Mouse (Mus musculus) cortical plate, adult 2 months (tissue): Measurements from ENCODE around the gene Lmx1b. TPM values are rescaled to one million over a fixed set of nuclear protein-coding genes. Genes with fewer than 3 reads are reported as not detected.

ENCODE experiments used
- H3K27ac ChIP-seq: fragments of 200-500 bp; 2 replicates; pipeline ENCODE4 v1.5.1; 2012; ENCODE audit warnings: low read length, control low read depth, inconsistent platforms; ENCODE audit not compliant: insufficient read depth
- H3K4me1 ChIP-seq: fragments of 200-500 bp; 2 replicates; pipeline ENCODE4 v1.6.1; 2011; ENCODE audit warnings: low read length; ENCODE audit not compliant: control insufficient read depth, insufficient read depth
- H3K4me3 ChIP-seq: fragments of 200-500 bp; 2 replicates; pipeline ENCODE4 v1.5.1; 2011; ENCODE audit warnings: mild to moderate bottlenecking, low read length, control low read depth; ENCODE audit not compliant: insufficient read depth
- CTCF ChIP-seq: fragments of 200-500 bp; IDR thresholded peaks from 2 replicates; pipeline ENCODE4 v1.5.1; 2011; ENCODE audit warnings: mild to moderate bottlenecking, control low read depth, low read length; ENCODE audit not compliant: insufficient read depth; ENCODE audit errors: extremely low read depth
- POLR2A ChIP-seq: fragments of 200-500 bp; IDR thresholded peaks from 2 replicates; pipeline ENCODE4 v1.6.1; 2011; ENCODE audit warnings: mild to moderate bottlenecking, low read length, control low read depth; ENCODE audit not compliant: insufficient read depth; ENCODE audit errors: extremely low read depth
- polyA plus RNA-seq: library from polyadenylated mRNA; depleted of rRNA; stranded (reverse); fragments of >200 nt; gene quantifications from 2 replicates; pipeline ENCODE4 v1.2.3, GENCODE M21; 2012

Lmx1b gene
- polyA plus RNA-seq, 1 experiment = 0.23 TPM

- Histone ChIP-seq H3K27ac (no peak overlapping the region), H3K4me1 (peaks cover 1% of the 10 kb centered on the region; the same call in 1 of the 2 replicates), H3K4me3 (no peak overlapping the region)
- TF ChIP-seq CTCF = peak; percentile 43
- TF ChIP-seq POLR2A = no peak
These were observed 57.0 kb downstream of the Lmx1b start for GRCm38 (mm10) chr2:33583317-33583716.

DNA sequence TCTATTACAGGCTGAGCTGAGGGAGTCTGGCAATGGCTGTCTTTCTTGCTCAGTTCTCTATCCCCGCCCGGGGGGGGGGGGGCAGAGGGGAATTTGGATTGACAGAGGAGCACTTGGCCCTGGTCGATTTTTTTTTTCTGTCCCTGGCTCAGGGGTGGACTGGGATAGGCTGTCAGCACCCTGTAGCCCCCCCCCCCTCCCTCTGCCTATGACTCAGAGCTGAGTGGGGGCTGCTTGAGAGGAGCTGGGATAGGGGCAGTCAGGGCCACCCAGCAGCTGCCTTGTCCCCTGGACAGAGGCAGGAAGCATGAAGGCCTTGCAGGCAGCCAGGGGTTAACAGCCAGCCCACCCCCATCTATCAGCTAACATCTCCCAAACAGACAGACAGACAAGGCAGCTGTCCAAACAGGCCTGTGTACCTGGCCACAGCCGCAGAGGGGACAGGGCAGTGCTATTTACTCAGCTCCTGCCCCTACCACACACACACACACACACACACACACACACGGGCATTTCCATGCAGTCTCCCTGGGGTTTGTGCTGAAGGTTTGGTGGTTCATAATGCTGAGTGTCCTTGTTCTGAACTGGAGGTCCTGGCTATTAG, 57.8 kb downstream of the Lmx1b start:
- Histone ChIP-seq H3K4me1 (peaks cover 1% of the 10 kb centered on the region; the same call in 1 of the 2 replicates), H3K4me3 (no peak overlapping the region), H3K27ac (no peak overlapping the region)
- no peak for TF ChIP-seq POLR2A
- no peak for TF ChIP-seq CTCF

DNA sequence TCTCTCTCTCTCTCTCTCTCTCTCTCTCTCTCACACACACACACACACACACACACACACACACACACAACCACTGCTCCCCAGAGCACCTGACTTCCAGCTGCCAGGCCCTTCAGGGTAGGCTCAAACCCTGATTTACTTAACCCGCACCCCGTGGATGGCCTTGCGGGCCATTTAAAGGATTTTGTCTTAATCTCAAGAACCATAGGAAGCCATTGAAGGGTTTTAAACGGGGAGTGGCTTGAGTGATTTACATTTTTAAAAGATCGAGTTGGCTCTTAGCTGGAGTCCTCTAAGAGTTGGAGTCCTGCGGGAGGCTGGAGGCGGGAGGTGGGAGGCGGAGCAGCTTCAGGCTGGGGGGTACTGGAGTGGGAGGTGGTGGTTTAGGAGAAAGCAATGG, 58.4 kb downstream of the Lmx1b start:
- no peak overlapping the region for H3K4me3 ChIP-seq
- H3K27ac ChIP-seq = no peak overlapping the region
- no peak for TF ChIP-seq CTCF
- no peak for TF ChIP-seq POLR2A
- H3K4me1 ChIP-seq = peaks cover under 1% of the 10 kb centered on the region; the same call in 1 of the 2 replicates

DNA sequence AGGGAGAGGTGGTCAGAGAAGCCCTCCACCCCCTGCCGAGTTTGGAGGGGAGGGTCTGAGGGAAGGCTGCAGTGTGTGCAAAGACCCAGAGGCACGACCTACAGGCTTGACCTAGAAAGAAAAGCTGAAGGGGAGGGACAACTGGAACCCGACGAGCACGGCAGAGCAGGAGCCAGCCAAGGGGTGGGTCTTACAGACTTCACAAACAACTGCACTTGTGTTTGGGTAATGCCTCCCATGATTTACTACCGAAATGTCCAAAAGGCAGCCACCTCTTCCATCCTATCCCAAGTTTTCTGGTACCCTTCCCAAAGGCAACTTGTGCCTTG, 58.9 kb downstream of the Lmx1b start:
- Histone ChIP-seq H3K27ac (no peak overlapping the region), H3K4me3 (no peak overlapping the region; the same call in 1 of the 2 replicates), H3K4me1 (no peaks in the 10 kb centered on the region)
- TF ChIP-seq CTCF = no peak
- TF ChIP-seq POLR2A = no peak

GRCm38 (mm10) chr2:33580697-33581448, 59.4 kb downstream of the Lmx1b start:
- H3K27ac ChIP-seq = no peak overlapping the region
- TF ChIP-seq CTCF (no peak), POLR2A (no peak)
- peak overlapping the region; percentile 22; the same call in 1 of the 2 replicates for H3K4me3 ChIP-seq
- no peaks in the 10 kb centered on the region for H3K4me1 ChIP-seq

- H3K4me3 ChIP-seq = no peak overlapping the region
- no peak for TF ChIP-seq POLR2A
- TF ChIP-seq CTCF = no peak
- H3K4me1 ChIP-seq = no peaks in the 10 kb centered on the region
- no peak overlapping the region for H3K27ac ChIP-seq
These were observed 64.9 kb downstream of the Lmx1b start for GRCm38 (mm10) chr2:33575406-33575805.

- TF ChIP-seq POLR2A = no peak
- TF ChIP-seq CTCF = no peak
- Histone ChIP-seq H3K27ac (no peak overlapping the region), H3K4me3 (no peak overlapping the region), H3K4me1 (no peaks in the 10 kb centered on the region)
These were observed 67.2 kb downstream of the Lmx1b start for GRCm38 (mm10) chr2:33573075-33573474.

DNA sequence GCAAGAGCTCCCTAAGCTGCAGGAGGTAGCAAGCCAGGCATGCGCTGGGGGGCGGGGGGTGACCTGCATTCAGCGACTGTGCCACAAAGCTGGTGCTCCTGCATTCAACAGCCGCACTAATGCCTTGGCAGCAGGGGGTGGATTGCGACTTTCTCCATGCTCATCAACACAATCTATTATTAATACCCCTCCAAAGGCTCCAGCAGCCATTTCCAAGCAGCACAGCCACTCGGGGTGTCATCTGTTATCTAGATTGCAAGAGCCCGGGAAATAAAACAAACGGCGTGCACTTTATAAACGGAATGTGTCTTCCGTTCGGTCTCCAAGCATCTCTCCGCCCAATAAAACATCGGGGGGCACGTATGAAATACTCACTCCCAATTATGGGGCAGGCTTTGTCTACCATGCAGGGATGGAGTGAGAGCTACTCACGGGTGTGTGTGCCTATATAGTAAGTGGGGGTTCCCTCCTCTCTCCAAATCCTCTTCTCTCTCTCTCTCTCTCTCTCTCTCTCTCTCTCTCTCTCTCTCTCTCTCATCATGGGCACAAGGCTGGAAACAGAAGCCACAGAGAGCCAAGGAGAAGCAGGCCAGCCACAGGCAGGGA, 69.0 kb downstream of the Lmx1b start:
- H3K27ac ChIP-seq = no peak overlapping the region
- TF ChIP-seq POLR2A (no peak), CTCF (no peak)
- H3K4me3 ChIP-seq = no peak overlapping the region
- H3K4me1 ChIP-seq = no peaks in the 10 kb centered on the region

DNA sequence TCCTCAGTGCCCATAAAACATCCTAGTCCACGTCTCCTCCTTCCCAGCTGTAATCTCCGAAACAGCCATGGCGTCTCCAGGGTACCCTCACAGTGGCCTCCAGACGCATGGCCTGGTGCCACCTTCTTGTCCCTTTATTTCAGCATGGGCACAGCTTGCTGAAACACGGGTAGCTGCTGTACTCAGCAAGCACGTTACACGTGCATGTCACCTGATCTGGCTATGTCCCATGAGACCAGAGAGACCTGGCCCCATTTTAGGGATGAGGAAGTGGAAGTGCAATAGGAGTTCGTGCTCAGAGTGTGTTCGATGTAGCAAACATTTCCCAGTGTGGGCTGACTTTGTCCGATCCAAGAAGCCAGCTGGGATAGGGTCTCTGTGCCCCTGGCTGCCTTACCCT, 70.6 kb downstream of the Lmx1b start:
- TF ChIP-seq POLR2A (no peak), CTCF (no peak)

DNA sequence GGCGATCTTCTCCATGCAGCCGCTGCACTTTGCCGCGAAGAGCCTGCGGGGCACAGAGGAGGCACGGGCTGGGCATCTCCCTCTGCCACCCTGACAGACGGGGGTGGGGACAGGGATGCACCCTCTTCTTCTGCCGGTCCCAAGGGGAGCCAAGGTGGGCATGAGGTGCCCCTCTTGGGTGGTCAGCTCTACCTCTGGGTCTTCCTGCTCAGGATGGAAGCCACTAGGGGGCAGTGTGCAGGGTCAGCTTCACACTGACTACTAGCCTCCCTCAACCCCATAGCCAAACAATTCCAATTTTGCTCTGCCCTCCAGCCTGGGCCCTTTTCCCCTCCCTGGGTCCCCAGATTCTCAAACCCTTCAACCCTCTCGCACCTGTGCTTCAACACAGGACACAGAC, 71.1 kb downstream of the Lmx1b start:
- TF ChIP-seq CTCF (peak; percentile 36; the same call in 1 of the 2 replicates), POLR2A (no peak)
- H3K27ac ChIP-seq = no peak overlapping the region
- H3K4me1 ChIP-seq = no peaks in the 10 kb centered on the region
- H3K4me3 ChIP-seq = no peak overlapping the region

More for the DNA sequence above, 70.6 kb downstream of the Lmx1b start:
- Histone ChIP-seq H3K4me1 (no peaks in the 10 kb centered on the region), H3K4me3 (no peak overlapping the region), H3K27ac (no peak overlapping the region)
